Mouse (Mus musculus): Measurements from ENCODE around the gene Best1. TPM values are rescaled to one million over a fixed set of nuclear protein-coding genes. Genes with fewer than 3 reads are reported as not detected.
"Not testable (repeated sequence)": the region's sequence is repeated elsewhere in the genome, so short reads cannot be mapped to it uniquely, and the experiment has no call there.

Gene Best1
- polyA plus RNA-seq, 1 experiment = not detected

GRCm38 (mm10) chr19:9974853-9975252, 26.6 kb downstream of the Best1 start:
- H3K4me3 ChIP-seq (ENCODE audit: insufficient read depth, low read depth, low read length) = not testable (repeated sequence)
- Histone ChIP-seq H3K4me1 (ENCODE audit: control insufficient read depth, insufficient read depth, insufficient read length, low read length) (peaks cover 12% of the 10 kb centered on the region; the same call in 1 of the 2 replicates), H3K27ac (replicated peaks; ENCODE audit: low read depth, low read length) (peak overlapping the region; percentile 35)

GRCm38 (mm10) chr19:9968081-9968787, 33.2 kb downstream of the Best1 start:
- H3K27ac ChIP-seq (replicated peaks; ENCODE audit: low read depth, low read length) = no peak overlapping the region
- H3K4me3 ChIP-seq (ENCODE audit: insufficient read depth, low read depth, low read length) = no peak overlapping the region
- no peaks in the 10 kb centered on the region for H3K4me1 ChIP-seq (ENCODE audit: control insufficient read depth, insufficient read depth, insufficient read length, low read length)

- H3K27ac ChIP-seq (replicated peaks; ENCODE audit: low read depth, low read length) = no peak overlapping the region
- H3K4me1 ChIP-seq (ENCODE audit: control insufficient read depth, insufficient read depth, insufficient read length, low read length) = peaks cover 3% of the 10 kb centered on the region; the same call in 1 of the 2 replicates
- no peak overlapping the region for H3K4me3 ChIP-seq (ENCODE audit: insufficient read depth, low read depth, low read length)
Measured at GRCm38 (mm10) chr19:9966096-9966867, 35.2 kb downstream of the Best1 start.

GRCm38 (mm10) chr19:9964205-9964916, 37.1 kb downstream of the Best1 start:
- peak overlapping the region; percentile 89 for H3K27ac ChIP-seq (replicated peaks; ENCODE audit: low read depth, low read length)
- peaks cover 3% of the 10 kb centered on the region; the same call in 1 of the 2 replicates for H3K4me1 ChIP-seq (ENCODE audit: control insufficient read depth, insufficient read depth, insufficient read length, low read length)
- peak overlapping the region; percentile 71 for H3K4me3 ChIP-seq (ENCODE audit: insufficient read depth, low read depth, low read length)

- Histone ChIP-seq H3K4me3 (ENCODE audit: insufficient read depth, low read depth, low read length) (no peak overlapping the region), H3K4me1 (ENCODE audit: control insufficient read depth, insufficient read depth, insufficient read length, low read length) (peaks cover 3% of the 10 kb centered on the region; the same call in 1 of the 2 replicates), H3K27ac (replicated peaks; ENCODE audit: low read depth, low read length) (no peak overlapping the region)
Measured at GRCm38 (mm10) chr19:9960769-9961168, 40.7 kb downstream of the Best1 start.

- Histone ChIP-seq H3K4me3 (ENCODE audit: insufficient read depth, low read depth, low read length) (no peak overlapping the region), H3K4me1 (ENCODE audit: control insufficient read depth, insufficient read depth, insufficient read length, low read length) (peaks cover 7% of the 10 kb centered on the region; the same call in 1 of the 2 replicates), H3K27ac (replicated peaks; ENCODE audit: low read depth, low read length) (no peak overlapping the region)
Measured at GRCm38 (mm10) chr19:9957965-9958364, 43.5 kb downstream of the Best1 start.

GRCm38 (mm10) chr19:9956624-9957388, 44.6 kb downstream of the Best1 start:
- Histone ChIP-seq H3K27ac (replicated peaks; ENCODE audit: low read depth, low read length) (no peak overlapping the region; the same call in 1 of the 2 replicates), H3K4me1 (ENCODE audit: control insufficient read depth, insufficient read depth, insufficient read length, low read length) (0 out of 2 replicates have a peak, but pooled peaks cover 4% of the 10 kb centered on the region)

GRCm38 (mm10) chr19:9955438-9955837, 46.0 kb downstream of the Best1 start:
- H3K4me1 ChIP-seq (ENCODE audit: control insufficient read depth, insufficient read depth, insufficient read length, low read length) = 0 out of 2 replicates have a peak, but pooled peaks cover 4% of the 10 kb centered on the region
- no peak overlapping the region for H3K4me3 ChIP-seq (ENCODE audit: insufficient read depth, low read depth, low read length)
- peak overlapping the region; percentile 93 for H3K27ac ChIP-seq (replicated peaks; ENCODE audit: low read depth, low read length)

More at GRCm38 (mm10) chr19:9956624-9957388, 44.6 kb downstream of the Best1 start:
- H3K4me3 ChIP-seq (ENCODE audit: insufficient read depth, low read depth, low read length) = no peak overlapping the region

GRCm38 (mm10) chr19:9954811-9955202, 46.6 kb downstream of the Best1 start:
- H3K4me3 ChIP-seq (ENCODE audit: insufficient read depth, low read depth, low read length) = peak overlapping the region; percentile 47
- H3K4me1 ChIP-seq (ENCODE audit: control insufficient read depth, insufficient read depth, insufficient read length, low read length) = 0 out of 2 replicates have a peak, but pooled peaks cover 4% of the 10 kb centered on the region
- peak overlapping the region; percentile 93 for H3K27ac ChIP-seq (replicated peaks; ENCODE audit: low read depth, low read length)

- peak overlapping the region; percentile 93 for H3K27ac ChIP-seq (replicated peaks; ENCODE audit: low read depth, low read length)
- 0 out of 2 replicates have a peak, but pooled peaks cover 4% of the 10 kb centered on the region for H3K4me1 ChIP-seq (ENCODE audit: control insufficient read depth, insufficient read depth, insufficient read length, low read length)
- peak overlapping the region; percentile 47 for H3K4me3 ChIP-seq (ENCODE audit: insufficient read depth, low read depth, low read length)
Measured at GRCm38 (mm10) chr19:9954055-9954810, 47.2 kb downstream of the Best1 start.

GRCm38 (mm10) chr19:9952912-9953311, 48.5 kb downstream of the Best1 start:
- H3K4me3 ChIP-seq (ENCODE audit: insufficient read depth, low read depth, low read length) = no peak overlapping the region
- 0 out of 2 replicates have a peak, but pooled peaks cover 4% of the 10 kb centered on the region for H3K4me1 ChIP-seq (ENCODE audit: control insufficient read depth, insufficient read depth, insufficient read length, low read length)
- peak overlapping the region; percentile 53; the same call in 1 of the 2 replicates for H3K27ac ChIP-seq (replicated peaks; ENCODE audit: low read depth, low read length)

- Histone ChIP-seq H3K27ac (replicated peaks; ENCODE audit: low read depth, low read length) (peak overlapping the region; percentile 53; the same call in 1 of the 2 replicates), H3K4me3 (ENCODE audit: insufficient read depth, low read depth, low read length) (no peak overlapping the region), H3K4me1 (ENCODE audit: control insufficient read depth, insufficient read depth, insufficient read length, low read length) (0 out of 2 replicates have a peak, but pooled peaks cover 4% of the 10 kb centered on the region)
Measured at GRCm38 (mm10) chr19:9952390-9952789, 49.0 kb downstream of the Best1 start.

GRCm38 (mm10) chr19:9946986-9947385, 54.4 kb downstream of the Best1 start:
- no peak overlapping the region for H3K27ac ChIP-seq (replicated peaks; ENCODE audit: low read depth, low read length)

More at GRCm38 (mm10) chr19:9946986-9947385, 54.4 kb downstream of the Best1 start:
- peaks cover 10% of the 10 kb centered on the region; the same call in 1 of the 2 replicates for H3K4me1 ChIP-seq (ENCODE audit: control insufficient read depth, insufficient read depth, insufficient read length, low read length)
- H3K4me3 ChIP-seq (ENCODE audit: insufficient read depth, low read depth, low read length) = no peak overlapping the region
